Mouse (Mus musculus) layer of hippocampus, adult 18-20 months (tissue): ENCODE data around the gene Ptprj. TPM values are rescaled to one million over a fixed set of nuclear protein-coding genes. Genes with fewer than 3 reads are reported as not detected.
A peak's percentile ranks its signal among the peaks of the same experiment; 100 is the strongest.

ENCODE experiments used
- DNase-seq, 2 experiments: peaks; one replicate each; pipeline ENCODE4 v3.0.0; 2022; ENCODE audit warnings: low spot score in 2 of 2
- total RNA-seq, 2 experiments: library from RNA; stranded (reverse); gene quantifications; 2 replicates each; pipeline ENCODE4 v1.2.3; 2021

The Ptprj gene
- total RNA-seq, 2 experiments from 2014 or later, result 114 TPM

- DNase-seq, result no peak
These were observed 20.1 kb downstream of the Ptprj start for GRCm38 (mm10) chr2:90560197-90560843.

GRCm38 (mm10) chr2:90559688-90560196 lies 20.7 kb downstream of the Ptprj start:
- DNase-seq, result no peak

- DNase-seq, result no peak
These were observed 21.3 kb downstream of the Ptprj start for GRCm38 (mm10) chr2:90559015-90559687.

- no peak for DNase-seq
These were observed 22.1 kb downstream of the Ptprj start for GRCm38 (mm10) chr2:90558361-90558760.

- no peak for DNase-seq
These were observed 22.5 kb downstream of the Ptprj start for GRCm38 (mm10) chr2:90557913-90558312.

- no peak for DNase-seq
These were observed 24.7 kb downstream of the Ptprj start for GRCm38 (mm10) chr2:90555744-90556143.

- no peak for DNase-seq
These were observed 25.6 kb downstream of the Ptprj start for GRCm38 (mm10) chr2:90554806-90555205.

- DNase-seq, result no peak
These were observed 26.6 kb downstream of the Ptprj start for GRCm38 (mm10) chr2:90553861-90554260.

GRCm38 (mm10) chr2:90550656-90551055 lies 29.8 kb downstream of the Ptprj start:
- no peak for DNase-seq

- no peak for DNase-seq
These were observed 31.9 kb downstream of the Ptprj start for GRCm38 (mm10) chr2:90548541-90548940.

- no peak for DNase-seq
These were observed 33.3 kb downstream of the Ptprj start for GRCm38 (mm10) chr2:90547144-90547609.

- DNase-seq, result peak; percentile 34 to 54
These were observed 35.2 kb downstream of the Ptprj start for GRCm38 (mm10) chr2:90545261-90545660.

GRCm38 (mm10) chr2:90543989-90544388 lies 36.5 kb downstream of the Ptprj start:
- DNase-seq, result no peak

- DNase-seq, result no peak
These were observed 37.2 kb downstream of the Ptprj start for GRCm38 (mm10) chr2:90543106-90543702.

- no peak for DNase-seq
These were observed 37.8 kb downstream of the Ptprj start for GRCm38 (mm10) chr2:90542656-90543055.

- no peak for DNase-seq
These were observed 41.2 kb downstream of the Ptprj start for GRCm38 (mm10) chr2:90539206-90539605.

- no peak for DNase-seq
These were observed 43.2 kb downstream of the Ptprj start for GRCm38 (mm10) chr2:90537244-90537643.

- no peak for DNase-seq
These were observed 43.9 kb downstream of the Ptprj start for GRCm38 (mm10) chr2:90536555-90536954.

GRCm38 (mm10) chr2:90534751-90535150 lies 45.7 kb downstream of the Ptprj start:
- no peak for DNase-seq

- DNase-seq, result no peak
These were observed 46.5 kb downstream of the Ptprj start for GRCm38 (mm10) chr2:90533944-90534343.

- DNase-seq, result no peak
These were observed 48.4 kb downstream of the Ptprj start for GRCm38 (mm10) chr2:90532095-90532494.

- no peak for DNase-seq
These were observed 52.3 kb downstream of the Ptprj start for GRCm38 (mm10) chr2:90528107-90528506.
